Mouse (Mus musculus): ENCODE measurements around the gene Foxi3.

- TF ChIP-seq CTCF (IDR thresholded peaks at IDR 0.05; ENCODE audit: insufficient read depth, low read depth, low read length) (no peak), POLR2A (IDR thresholded peaks at IDR 0.05; ENCODE audit: insufficient read depth, low read depth, low read length) (no peak)
These were observed 985 bp upstream of the Foxi3 start for GRCm38 (mm10) chr6:70955291-70955800.

Data from olfactory bulb, adult 2 months (tissue).